Mouse (Mus musculus): Measurements from ENCODE around the gene Kcnc3. TPM values are rescaled to one million over a fixed set of nuclear protein-coding genes. Genes with fewer than 3 reads are reported as not detected.

Gene Kcnc3
- polyA plus RNA-seq, 1 experiment = 0.51 TPM

DNA sequence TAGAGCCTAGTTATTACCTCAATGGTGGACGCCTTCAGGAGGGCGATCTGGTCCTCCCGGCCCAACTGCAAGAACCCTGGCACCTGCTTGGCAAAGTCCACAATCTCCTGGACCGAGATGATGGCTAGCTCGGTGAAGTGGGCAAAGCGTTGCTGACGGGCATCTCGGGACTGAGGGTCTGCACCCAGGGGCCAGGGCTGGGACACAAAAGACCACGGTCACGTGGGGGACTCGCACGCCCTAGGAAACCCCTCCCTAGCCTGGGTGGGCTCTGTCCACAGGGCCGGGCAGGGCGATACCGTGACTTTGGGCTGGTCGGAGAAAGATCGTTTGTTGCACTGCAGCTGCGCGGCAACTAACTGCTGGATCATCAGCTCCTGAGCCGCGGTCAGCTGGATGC lies 39.2 kb upstream of the Kcnc3 start:
- no peaks in the 10 kb centered on the region for H3K4me1 ChIP-seq (ENCODE audit: control insufficient read depth, insufficient read depth, low read length)
- no peak overlapping the region for H3K27ac ChIP-seq (ENCODE audit: insufficient read depth, low read length)
- no peak overlapping the region for H3K4me3 ChIP-seq (ENCODE audit: insufficient read depth, low read length)
- TF ChIP-seq CTCF (IDR thresholded peaks at IDR 0.05; ENCODE audit: borderline replicate concordance, insufficient read depth, low read length) (no peak), POLR2A (IDR thresholded peaks at IDR 0.05; ENCODE audit: low read depth, low read length) (no peak)

DNA sequence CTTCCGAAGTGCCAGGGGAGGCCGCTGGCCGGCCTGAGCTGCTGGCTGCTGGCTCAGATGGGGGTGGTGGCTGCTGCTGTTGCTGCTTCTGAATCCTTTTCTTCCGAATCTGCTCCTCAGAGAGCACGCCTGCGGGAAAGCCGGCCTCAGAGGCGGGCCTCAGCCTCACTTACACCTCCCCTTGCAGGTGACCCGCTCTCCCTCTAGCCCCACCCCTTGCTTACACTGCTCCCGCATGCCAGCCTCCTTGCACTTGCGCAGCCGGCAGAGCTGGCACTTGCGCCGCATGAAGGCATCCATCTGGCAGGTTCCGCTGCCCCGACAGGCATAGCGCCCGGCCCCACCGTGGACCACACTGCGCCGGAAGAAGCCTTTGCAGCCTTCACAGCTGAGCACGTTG lies 38.7 kb upstream of the Kcnc3 start:
- no peak for TF ChIP-seq POLR2A (IDR thresholded peaks at IDR 0.05; ENCODE audit: low read depth, low read length)
- TF ChIP-seq CTCF (IDR thresholded peaks at IDR 0.05; ENCODE audit: borderline replicate concordance, insufficient read depth, low read length) = no peak
- Histone ChIP-seq H3K27ac (ENCODE audit: insufficient read depth, low read length) (no peak overlapping the region), H3K4me3 (ENCODE audit: insufficient read depth, low read length) (no peak overlapping the region), H3K4me1 (ENCODE audit: control insufficient read depth, insufficient read depth, low read length) (no peaks in the 10 kb centered on the region)

DNA sequence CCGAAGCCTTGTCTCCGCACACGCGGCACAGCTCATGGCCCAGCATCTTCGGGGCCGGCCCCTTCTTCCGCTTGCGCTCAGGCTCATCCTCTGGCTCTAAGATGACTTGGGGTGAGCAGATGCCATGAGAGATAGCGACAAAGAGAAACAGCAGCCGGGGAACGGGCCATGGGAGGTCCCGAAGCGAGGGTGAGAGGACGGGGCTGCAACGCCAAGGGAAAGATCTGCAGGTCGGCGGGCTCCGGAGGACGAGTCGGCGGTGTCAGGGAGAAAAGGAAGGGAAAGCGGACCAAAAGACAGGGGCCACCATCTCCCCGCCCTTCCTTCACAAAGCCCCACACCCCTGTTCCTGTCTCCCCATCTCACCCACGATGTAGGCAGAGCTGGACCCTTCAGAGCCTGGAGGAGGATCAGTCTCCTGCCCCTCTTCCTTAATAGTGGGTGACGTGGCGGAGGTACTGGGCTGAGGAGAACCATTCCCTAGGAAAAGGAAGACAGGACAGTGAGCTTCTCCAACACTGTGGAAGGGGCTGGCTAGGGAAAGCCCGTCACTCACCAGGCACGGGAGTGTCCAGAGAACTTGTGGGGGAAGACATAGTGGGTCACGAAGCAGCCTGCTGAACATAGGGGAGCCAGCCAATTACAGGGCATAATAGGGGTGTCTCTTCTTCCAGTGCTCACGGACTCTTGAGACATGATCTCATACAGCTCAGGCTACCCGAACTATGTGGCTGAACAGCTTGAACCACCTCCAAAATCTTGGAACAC lies 38.1 kb upstream of the Kcnc3 start:
- Histone ChIP-seq H3K4me3 (ENCODE audit: insufficient read depth, low read length) (peak overlapping the region; percentile 92; the same call in 1 of the 2 replicates), H3K27ac (ENCODE audit: insufficient read depth, low read length) (no peak overlapping the region), H3K4me1 (ENCODE audit: control insufficient read depth, insufficient read depth, low read length) (no peaks in the 10 kb centered on the region)
- TF ChIP-seq POLR2A (IDR thresholded peaks at IDR 0.05; ENCODE audit: low read depth, low read length) (no peak), CTCF (IDR thresholded peaks at IDR 0.05; ENCODE audit: borderline replicate concordance, insufficient read depth, low read length) (no peak)

DNA sequence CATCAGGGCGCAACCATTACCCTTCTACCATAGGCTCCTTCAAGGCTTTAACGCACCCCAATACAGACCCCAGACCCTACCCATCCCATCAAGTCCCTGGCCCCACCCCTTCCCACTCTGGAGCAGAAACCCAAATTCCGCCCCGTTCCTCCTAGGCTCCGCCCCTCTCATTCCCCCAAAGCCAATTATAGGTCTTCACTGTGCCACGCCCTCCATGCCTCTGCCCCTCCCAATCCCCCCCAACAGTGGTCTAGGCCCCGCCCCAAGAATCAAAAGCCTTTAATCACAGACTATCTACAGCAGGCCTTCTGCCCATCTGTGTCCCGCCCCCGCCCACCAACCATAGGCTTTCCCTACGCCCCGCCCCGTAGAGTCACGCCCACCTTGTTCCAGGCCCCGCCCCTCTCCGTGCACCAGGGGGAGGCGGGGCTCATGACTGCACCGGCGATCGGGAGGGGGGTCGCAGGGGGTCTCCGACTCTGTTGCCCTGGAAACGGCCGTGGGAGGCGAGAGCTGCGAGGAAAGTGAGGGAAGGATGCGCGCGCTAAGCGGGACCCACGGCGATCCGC lies 37.2 kb upstream of the Kcnc3 start:
- TF ChIP-seq POLR2A (IDR thresholded peaks at IDR 0.05; ENCODE audit: low read depth, low read length) (no peak), CTCF (IDR thresholded peaks at IDR 0.05; ENCODE audit: borderline replicate concordance, insufficient read depth, low read length) (no peak)
- peak overlapping the region; percentile 91 for H3K27ac ChIP-seq (ENCODE audit: insufficient read depth, low read length)
- H3K4me1 ChIP-seq (ENCODE audit: control insufficient read depth, insufficient read depth, low read length) = no peaks in the 10 kb centered on the region
- peak overlapping the region; percentile 92 for H3K4me3 ChIP-seq (ENCODE audit: insufficient read depth, low read length)

DNA sequence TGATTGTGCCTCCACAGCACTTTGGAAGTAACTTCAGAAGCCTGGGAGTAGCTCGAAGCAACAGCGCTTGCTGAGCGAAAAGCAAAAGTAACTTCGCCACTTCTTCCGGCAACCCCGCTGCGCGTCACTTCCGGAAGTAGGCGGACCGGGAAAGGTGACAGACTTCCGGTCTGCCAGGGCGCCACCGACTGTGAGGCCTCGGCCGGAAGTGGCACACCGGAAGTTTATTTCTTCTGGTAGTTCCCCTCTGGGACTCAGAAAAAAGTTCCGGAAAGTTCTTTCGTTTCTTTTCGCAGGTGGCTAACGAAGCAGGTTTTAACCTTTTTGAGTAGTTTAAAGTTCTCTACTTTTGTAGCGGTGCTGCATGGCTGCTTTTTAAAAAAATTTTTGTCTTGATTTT lies 36.6 kb upstream of the Kcnc3 start, which contains the start of gene Nr1h2:
Nr1h2 (minus strand) TSS at position 126 of the 400 bp plus-strand sequence.
- H3K4me1 ChIP-seq (ENCODE audit: control insufficient read depth, insufficient read depth, low read length) = no peaks in the 10 kb centered on the region
- TF ChIP-seq CTCF (IDR thresholded peaks at IDR 0.05; ENCODE audit: borderline replicate concordance, insufficient read depth, low read length) (no peak), POLR2A (IDR thresholded peaks at IDR 0.05; ENCODE audit: low read depth, low read length) (peak; percentile 59)
- H3K27ac ChIP-seq (ENCODE audit: insufficient read depth, low read length) = peak within 1 kb of the TSS; percentile 91
- peak within 1 kb of the TSS; percentile 92 for H3K4me3 ChIP-seq (ENCODE audit: insufficient read depth, low read length)

DNA sequence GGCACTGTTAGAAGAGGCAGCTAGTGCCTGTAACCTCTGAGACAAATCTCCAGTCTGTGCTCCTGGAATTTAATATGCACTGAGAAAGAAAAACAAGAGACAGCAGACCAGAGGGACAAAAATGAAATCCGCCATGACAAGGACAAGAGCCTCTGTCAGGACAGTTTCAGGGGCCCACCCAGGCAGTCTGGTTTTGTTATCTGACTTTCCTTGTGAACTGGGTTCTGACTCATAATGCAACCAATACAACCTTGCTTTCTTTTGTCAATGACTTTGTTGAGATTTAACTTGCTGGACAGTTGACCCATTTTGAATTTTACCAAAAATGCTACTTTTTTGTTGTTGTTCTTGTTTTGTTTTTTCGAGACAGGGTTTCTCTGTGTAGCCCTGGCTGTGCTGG lies 32.8 kb upstream of the Kcnc3 start:
- no peak overlapping the region for H3K4me3 ChIP-seq (ENCODE audit: insufficient read depth, low read length)
- no peak for TF ChIP-seq POLR2A (IDR thresholded peaks at IDR 0.05; ENCODE audit: low read depth, low read length)
- TF ChIP-seq CTCF (IDR thresholded peaks at IDR 0.05; ENCODE audit: borderline replicate concordance, insufficient read depth, low read length) = no peak
- no peaks in the 10 kb centered on the region for H3K4me1 ChIP-seq (ENCODE audit: control insufficient read depth, insufficient read depth, low read length)
- H3K27ac ChIP-seq (ENCODE audit: insufficient read depth, low read length) = no peak overlapping the region

DNA sequence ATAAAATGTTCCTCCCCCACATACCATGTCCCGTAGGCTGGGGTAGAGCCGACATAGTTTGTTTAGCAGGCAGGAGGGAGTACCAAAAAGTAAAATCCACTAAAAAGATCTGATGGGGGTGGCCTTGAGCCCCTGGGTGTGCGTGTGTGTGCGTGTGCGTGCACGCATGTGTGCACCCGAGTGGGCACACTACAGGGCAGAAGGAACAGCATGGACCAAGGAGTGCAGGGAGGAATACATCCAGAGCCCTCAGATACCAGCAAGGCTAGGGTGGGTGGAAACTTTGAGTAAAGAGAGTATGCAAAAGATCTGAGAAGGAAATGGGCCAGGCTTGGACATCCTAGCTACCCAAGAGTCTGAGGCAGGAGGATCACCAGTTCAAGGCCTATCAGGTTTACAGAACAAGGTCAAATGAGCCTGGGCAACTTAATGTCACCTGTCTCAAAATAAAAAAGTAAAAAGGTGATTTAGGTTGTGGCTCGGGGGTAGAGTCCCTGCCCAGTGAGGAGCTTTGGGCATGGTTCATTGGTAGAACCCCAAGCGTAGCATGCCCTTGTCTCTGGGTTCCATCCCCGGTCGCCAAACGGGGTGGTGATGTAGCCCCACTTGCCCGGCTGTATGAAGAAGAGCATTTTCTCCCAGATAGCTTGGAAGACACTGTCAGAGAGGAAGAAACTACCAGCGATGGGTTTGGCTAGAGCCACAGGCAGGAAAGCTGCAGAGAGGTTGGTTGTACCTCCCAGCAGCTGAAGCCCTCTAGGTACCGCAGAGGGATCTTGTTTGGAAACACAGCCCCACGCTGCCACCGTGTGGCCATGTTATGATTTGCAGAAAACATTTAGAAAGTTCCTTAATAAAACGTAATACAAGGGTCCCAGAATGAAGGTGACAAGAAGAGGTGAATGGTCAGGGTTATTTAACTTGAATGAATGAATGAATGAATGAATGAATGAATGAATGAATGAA lies 29.7 kb upstream of the Kcnc3 start:
- no peak overlapping the region for H3K4me3 ChIP-seq (ENCODE audit: insufficient read depth, low read length)
- H3K27ac ChIP-seq (ENCODE audit: insufficient read depth, low read length) = no peak overlapping the region
- no peak for TF ChIP-seq POLR2A (IDR thresholded peaks at IDR 0.05; ENCODE audit: low read depth, low read length)
- peak; percentile 70; the same call in 1 of the 2 replicates for TF ChIP-seq CTCF (IDR thresholded peaks at IDR 0.05; ENCODE audit: borderline replicate concordance, insufficient read depth, low read length)
- H3K4me1 ChIP-seq (ENCODE audit: control insufficient read depth, insufficient read depth, low read length) = no peaks in the 10 kb centered on the region

DNA sequence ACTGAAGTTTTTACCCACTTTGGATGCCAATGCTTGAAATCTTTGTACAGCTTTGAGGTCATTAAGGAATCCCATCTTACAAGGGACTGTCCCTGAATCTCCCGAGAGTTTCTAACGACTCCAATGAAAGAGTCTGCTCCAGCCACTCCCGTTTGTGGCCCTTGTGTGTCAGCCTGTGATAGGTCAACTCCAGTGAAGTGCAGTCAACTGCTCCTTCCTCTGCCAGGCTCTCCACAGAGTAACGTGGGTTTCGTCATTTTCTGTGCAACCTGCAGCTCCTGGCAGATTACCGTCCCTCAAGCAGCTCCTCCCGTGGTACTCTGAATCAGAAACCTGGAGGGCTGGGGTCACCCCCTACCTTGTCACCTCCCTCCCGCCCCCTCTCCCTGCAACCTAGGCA lies 27.2 kb upstream of the Kcnc3 start:
- Histone ChIP-seq H3K4me3 (ENCODE audit: insufficient read depth, low read length) (no peak overlapping the region), H3K27ac (ENCODE audit: insufficient read depth, low read length) (no peak overlapping the region), H3K4me1 (ENCODE audit: control insufficient read depth, insufficient read depth, low read length) (no peaks in the 10 kb centered on the region)
- TF ChIP-seq CTCF (IDR thresholded peaks at IDR 0.05; ENCODE audit: borderline replicate concordance, insufficient read depth, low read length) (no peak), POLR2A (IDR thresholded peaks at IDR 0.05; ENCODE audit: low read depth, low read length) (no peak)

DNA sequence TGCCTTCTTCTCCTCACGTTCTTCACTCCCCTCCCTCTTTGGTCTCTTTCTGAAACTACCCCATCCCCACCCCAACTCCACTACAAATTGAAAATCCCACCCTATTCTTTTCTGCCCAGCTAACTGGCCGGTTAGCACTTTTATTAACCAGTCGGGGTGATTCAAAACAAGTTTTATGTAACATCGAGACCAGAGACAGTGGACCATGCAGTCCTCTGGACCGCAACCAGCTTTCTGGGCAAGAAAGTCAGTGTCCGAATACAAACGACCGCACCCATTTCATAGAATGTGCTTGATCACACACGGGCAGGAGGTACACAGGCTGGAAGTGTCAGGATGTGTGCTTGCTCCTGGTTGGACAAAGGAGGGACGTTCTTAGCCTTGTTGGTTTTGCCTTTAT lies 26.0 kb upstream of the Kcnc3 start:
- H3K4me1 ChIP-seq (ENCODE audit: control insufficient read depth, insufficient read depth, low read length) = no peaks in the 10 kb centered on the region

More for the DNA sequence above, 26.0 kb upstream of the Kcnc3 start:
- TF ChIP-seq POLR2A (IDR thresholded peaks at IDR 0.05; ENCODE audit: low read depth, low read length) (no peak), CTCF (IDR thresholded peaks at IDR 0.05; ENCODE audit: borderline replicate concordance, insufficient read depth, low read length) (no peak)
- Histone ChIP-seq H3K27ac (ENCODE audit: insufficient read depth, low read length) (no peak overlapping the region), H3K4me3 (ENCODE audit: insufficient read depth, low read length) (no peak overlapping the region)
